Mouse (Mus musculus) regulatory T cell (primary cell): ENCODE data around the gene Csn1s2b.
"Not testable (repeated sequence)": the region's sequence is repeated elsewhere in the genome, so short reads cannot be mapped to it uniquely, and the experiment has no call there.

Experiments
- in situ Hi-C: fragments of 300-600 bp; cut with MboI, MseI; formaldehyde crosslinking; loops from one replicate; pipeline ENCODE4 v1.15.1; 2025; ENCODE audit warnings: high pct_unique_total_duplicates

Gene Csn1s2b

DNA sequence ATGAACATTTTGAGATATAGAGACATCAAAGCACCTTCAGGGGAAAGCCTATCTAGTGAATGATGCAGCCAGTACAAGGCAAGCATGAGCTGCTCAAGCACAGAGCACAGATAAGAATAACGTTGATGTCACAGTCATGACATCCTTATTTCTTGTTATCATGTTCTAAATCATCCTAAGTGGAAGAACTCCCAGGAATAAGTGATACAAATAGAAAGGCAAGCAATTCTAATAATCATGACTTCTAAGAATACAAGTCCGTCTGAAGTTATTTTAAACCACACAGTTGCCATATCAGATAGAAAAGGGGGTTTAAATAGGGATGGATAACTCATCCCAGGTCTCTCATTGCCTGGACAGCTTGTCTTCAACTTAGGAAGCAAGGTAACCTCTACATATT lies at the start of gene Csn1s2b:
Gene Csn1s2b, plus strand, starts transcription at position 301 of the 400 bp plus-strand sequence.
- in situ Hi-C loops = no loop called here

DNA sequence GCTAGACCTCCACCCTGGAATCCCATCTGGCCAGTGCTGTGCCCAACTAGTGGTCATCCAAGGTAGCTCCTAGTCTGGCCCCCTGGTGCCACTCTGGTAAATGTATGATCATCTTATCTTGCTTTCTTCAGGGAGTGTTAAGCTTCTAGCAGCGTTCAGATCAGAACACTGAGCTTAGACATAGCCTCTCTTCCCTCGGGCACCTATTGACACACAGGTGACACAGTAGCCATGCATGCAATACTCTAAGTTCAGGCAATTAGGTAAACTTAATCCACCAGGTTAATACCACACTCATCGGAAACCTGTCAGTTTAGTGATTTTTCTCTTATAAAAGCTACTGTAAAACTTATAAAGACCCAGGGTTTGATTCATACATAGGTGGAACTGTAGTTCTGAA lies 43.3 kb upstream of the Csn1s2b start:
- in situ Hi-C loops = no loop called here

DNA sequence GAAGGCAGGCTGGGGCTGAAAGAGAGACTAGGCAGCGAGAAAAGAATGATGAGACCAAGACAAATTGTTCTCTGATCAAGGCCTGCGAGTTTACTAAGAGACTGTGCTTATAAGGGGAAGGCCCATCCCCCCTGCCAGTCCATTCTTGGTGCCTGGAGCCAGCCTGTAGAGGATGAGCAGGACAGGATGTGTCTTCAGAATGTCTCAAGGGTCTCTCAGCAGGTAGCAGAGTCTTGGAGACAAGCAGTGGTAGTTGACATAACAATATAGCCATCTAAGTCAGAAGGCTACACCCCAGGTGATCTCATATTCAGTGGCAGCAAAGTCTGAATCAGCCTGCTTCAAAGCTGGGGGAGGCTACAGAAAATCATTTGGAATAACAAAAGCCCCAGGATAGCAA lies 35.7 kb upstream of the Csn1s2b start:
- in situ Hi-C loops = not testable (repeated sequence)

DNA sequence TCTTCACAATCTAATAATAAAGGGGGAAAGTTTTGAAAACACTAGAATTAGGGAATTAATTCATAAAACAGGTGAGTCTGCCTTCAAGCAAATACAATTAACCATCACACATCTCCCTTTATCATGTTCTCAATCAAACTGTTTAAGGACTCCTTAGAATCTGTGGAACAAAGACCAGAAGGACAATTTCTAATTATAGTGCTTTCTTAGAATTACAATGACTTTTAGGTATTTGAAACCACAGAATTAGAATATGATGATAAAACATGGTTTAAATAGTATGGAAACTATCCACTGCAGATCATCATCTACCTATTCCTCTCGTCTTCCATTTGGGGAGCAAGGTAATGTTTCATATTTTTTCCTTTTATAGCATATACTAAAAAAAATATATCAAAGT lies 33.6 kb upstream of the Csn1s2b start, which contains the start of gene Csn1s2a:
Gene Csn1s2a, plus strand, starts transcription at position 301 of the 400 bp plus-strand sequence.
- in situ Hi-C loops = no loop called here

DNA sequence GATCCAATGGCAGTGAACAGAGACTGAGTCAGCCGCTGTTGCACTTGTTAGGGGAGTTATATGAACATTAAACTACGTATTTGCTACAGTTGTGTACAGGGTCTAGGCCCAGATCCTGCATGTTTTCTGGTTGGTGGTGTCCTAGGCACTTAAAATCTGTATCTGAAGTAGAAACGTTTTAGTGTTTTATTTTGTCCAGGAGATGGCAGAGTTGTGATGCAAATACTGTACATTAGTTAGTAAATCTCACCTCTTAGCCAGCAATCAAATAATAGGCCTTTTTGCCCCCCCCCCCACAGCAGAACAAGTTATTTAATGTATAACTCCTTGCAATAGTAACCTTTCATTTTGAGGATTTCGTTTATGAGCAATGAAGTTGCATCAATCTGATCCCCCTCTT lies 25.2 kb upstream of the Csn1s2b start:
- in situ Hi-C loops = no loop called here

DNA sequence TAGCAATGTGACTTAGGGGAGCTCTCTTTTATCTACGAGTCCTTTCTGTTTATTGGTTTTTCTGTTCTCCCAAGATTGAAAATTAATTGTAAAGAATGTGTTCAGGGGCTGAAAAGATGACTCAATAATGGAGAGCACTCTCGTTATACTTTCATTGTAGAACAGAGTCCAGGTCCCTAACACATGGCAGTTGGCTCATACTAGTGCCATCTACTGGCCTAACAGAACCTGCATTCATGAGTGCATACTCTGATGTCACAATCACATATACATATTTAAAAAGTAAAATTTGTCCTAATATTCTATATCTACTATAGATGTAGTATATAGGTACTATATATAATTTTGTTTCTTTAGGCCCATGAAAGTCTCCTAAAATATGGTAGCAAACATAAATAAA lies 1.4 kb downstream of the Csn1s2b start:
- in situ Hi-C loops = no loop called here

DNA sequence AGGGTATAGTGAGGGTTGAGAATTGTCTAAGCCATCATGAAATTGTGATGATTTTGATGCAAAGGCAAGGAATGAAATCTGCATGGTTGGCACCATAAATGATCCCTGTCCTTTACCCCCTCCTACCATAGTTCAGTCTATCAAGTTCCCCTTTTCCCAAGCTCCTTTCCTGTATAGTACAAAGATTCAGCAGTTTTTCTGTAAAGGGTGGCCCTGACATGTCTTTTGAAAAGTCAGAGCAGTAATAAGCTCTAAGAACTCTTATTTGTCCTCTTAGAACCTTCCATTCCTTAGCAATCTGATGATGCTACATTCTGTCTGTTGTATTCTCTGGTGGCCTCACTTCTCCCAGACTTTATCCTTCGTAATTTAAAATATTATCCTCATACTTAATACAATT lies 17.5 kb downstream of the Csn1s2b start, which contains the start of gene Prr27:
Gene Prr27, plus strand, starts transcription at position 301 of the 400 bp plus-strand sequence.
- in situ Hi-C loops = no loop called here

DNA sequence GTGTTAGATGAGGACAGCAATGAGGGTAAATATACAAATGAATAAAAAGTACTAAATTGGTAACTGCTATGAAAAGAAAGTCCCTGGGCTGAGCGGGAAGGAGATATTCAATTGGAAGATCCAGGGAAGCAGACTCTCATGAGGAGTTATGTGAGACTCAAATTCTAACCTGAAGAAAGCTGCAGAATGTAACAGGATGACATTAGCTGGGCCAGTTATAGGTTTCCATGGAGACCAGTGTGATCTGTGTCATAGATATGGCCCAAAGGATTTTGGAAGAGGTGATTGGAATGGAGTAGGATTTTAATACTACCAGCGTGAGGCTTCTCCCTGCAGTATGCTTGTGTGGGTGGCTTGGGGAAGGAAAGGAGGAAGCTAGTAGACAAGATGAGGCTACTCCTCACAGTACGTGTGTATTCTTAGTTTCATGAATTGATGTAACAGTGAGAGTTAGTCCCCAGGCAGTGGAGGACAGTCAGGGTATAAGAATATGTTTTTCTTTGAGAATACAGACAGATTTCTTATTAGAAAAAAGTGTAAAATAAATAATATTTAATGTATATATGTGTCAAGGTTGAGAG lies 47.3 kb downstream of the Csn1s2b start:
- in situ Hi-C loops = no loop called here

DNA sequence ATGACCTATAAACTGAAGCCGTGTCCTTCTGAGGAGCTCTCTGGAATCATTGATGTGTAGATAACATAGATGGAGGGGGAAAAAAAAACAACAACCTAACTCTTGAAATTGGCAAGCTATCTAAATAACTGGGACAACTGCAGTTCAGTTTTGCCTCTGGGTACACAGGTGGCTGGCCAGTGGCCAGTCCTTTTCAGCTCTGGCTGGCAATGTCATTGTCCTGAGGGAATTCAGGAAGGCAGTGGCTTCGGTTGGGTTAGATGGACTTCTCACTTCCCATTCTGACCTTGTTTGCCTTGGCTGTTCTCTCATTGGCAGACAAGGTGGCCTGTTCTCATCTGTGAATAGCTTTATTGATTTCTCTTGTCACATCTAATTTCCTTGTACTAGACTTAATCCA lies 62.2 kb downstream of the Csn1s2b start:
- in situ Hi-C loops = no loop called here

DNA sequence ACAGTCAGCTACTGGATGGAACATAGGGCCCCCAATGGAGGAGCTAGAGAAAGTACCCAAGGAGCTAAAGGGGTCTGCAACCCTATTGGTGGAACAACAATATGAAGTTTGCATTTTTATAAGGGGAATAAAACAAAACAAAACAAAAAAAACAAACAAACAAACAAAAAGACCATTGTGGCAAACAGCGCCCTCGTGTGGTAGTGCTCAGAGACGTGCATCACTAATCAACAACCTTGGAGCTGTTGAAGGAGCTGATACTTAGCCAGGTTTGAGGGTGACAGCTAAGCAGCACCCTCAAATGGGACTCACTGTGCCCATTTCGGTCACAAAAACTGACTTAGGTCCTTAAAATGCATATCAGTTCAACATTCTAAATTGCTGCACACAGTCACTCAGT lies 63.5 kb downstream of the Csn1s2b start:
- in situ Hi-C loops = no loop called here
